Mouse (Mus musculus) layer of hippocampus, adult 2 months (tissue): ENCODE measurements around the gene Cep131. TPM values are rescaled to one million over a fixed set of nuclear protein-coding genes. Genes with fewer than 3 reads are reported as not detected.
A peak's percentile ranks its signal among the peaks of the same experiment; 100 is the strongest.

Experiments
- DNase-seq, 2 experiments: peaks; one replicate each; pipeline ENCODE4 v3.0.0; 2022; ENCODE audit warnings: low spot score in 2 of 2
- H3K27ac ChIP-seq: fragments of 200-600 bp; 2 replicates; pipeline ENCODE4 v1.8.1; 2022
- H3K4me3 ChIP-seq: fragments of 200-600 bp; 2 replicates; pipeline ENCODE4 v1.8.1; 2022; ENCODE audit warnings: mild to moderate bottlenecking
- CTCF ChIP-seq: fragments of 200-600 bp; conservative IDR thresholded peaks from 2 replicates; pipeline ENCODE4 v1.8.1; 2022; ENCODE audit warnings: antibody characterized with exemption, mild to moderate bottlenecking, moderate library complexity
- long read RNA-seq, 2 experiments: library from polyadenylated mRNA; stranded (forward); transcript quantifications; one replicate each; pipeline ENCODE4 v2.0.0; 2021; ENCODE audit warnings: borderline mapping rate in 2 of 2
- total RNA-seq, 2 experiments: library from RNA; stranded (reverse); gene quantifications; 2 replicates each; pipeline ENCODE4 v1.2.3; 2021

Cep131 gene
- 10 to 100 TPM; 35.6 to 37.0 TPM for total RNA-seq
- long read RNA-seq, experiment 1, transcript Cep131-201 (26 exons, 3,578 nt): major isoform, 16 of 34 reads
- long read RNA-seq, experiment 1, partial matches to known transcripts: 7 of 34 reads
- long read RNA-seq, experiment 1, other reads (novel, unspliced or antisense): 11 of 34 reads
- long read RNA-seq, experiment 2, transcript Cep131-201 (26 exons, 3,578 nt): major isoform, 23 of 40 reads
- long read RNA-seq, experiment 2, partial matches to known transcripts: 4 of 40 reads
- long read RNA-seq, experiment 2, other reads (novel, unspliced or antisense): 13 of 40 reads

DNA sequence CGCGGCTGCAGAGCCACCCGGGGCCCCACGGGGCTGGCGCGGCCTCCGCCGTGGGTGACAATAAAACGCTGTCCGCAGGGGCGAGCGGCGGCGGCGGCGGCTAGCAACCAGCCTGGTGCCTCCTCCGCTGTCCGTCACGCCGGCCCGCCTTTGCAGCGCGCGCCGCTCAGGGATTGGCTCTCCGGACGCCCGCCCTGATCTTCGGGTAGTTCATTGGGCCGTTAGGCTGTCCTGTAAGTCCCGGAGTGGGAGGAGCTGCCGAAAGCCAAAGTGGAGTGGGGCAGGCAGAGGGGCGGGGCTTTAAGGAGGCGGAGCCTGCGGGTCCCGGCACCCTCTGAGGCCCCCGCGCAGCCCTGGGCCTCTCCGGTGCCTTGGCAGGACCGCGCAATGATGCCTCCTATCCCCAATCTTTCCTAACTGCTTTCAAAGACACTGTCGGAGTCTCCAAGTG, at the start of gene Cep131:
Gene Cep131 (minus strand): TSS at position 126 of the 451 bp plus-strand sequence.
- TF ChIP-seq CTCF: no peak
- H3K27ac ChIP-seq: peak within 1 kb of the TSS; percentile 96
- peak; percentile 96 to 98 for DNase-seq
- H3K4me3 ChIP-seq: peak within 1 kb of the TSS; percentile 94

DNA sequence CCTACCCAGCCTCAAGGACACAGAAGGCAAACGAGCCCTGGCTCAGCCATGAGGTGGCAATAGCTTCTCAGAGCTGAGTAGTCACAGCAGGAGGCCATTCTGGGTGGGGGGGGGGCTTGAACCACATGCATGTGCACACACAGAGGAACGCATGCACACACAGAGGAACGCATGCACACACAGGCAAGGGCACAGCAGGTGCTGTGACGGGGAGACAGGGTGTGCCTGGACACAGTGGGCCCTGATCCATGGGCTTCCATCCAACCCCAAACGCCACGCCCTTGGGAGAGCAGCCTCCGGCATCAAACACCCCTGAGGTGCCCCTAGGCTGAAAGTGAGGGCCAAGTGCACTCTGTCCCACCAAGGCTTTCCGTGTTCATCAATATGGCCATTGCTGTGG, 49.6 kb upstream of the Cep131 start:
- H3K27ac ChIP-seq: peak overlapping the region; percentile 65
- H3K4me3 ChIP-seq: no peak overlapping the region
- no peak for DNase-seq
- TF ChIP-seq CTCF: no peak

DNA sequence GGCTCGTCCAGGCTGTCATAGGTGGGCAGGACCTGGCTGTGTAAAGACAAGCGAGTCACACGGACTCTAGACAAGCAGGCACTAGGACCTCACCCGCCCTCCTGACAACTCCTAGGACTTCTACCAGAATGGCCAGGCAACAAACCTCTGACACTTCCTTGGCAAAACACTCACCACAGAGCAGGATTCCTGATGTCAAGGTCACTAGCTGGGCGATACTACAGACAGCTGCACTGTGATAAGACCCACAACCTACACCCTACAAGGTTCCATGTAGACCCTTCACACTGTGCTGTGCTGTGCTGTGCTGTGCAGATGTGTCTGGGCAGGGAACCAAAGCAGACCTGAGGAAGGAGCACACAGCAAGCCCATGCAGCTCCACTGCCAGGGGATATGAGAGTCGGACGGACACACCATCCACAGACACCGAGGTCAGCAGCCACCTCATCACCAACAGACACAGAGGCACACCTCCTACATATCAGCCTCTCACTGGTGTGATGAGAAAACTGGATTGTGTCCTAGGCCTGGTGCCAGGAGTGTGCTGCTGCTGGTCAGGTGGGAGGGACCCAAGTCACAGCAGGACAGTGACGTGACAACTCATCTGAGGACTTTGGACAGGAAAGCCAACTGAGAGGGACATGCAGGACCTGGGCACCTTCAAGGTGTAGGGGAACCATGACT, 48.4 kb upstream of the Cep131 start:
- no peak for TF ChIP-seq CTCF
- Histone ChIP-seq H3K27ac (no peak overlapping the region), H3K4me3 (no peak overlapping the region)
- no peak for DNase-seq

DNA sequence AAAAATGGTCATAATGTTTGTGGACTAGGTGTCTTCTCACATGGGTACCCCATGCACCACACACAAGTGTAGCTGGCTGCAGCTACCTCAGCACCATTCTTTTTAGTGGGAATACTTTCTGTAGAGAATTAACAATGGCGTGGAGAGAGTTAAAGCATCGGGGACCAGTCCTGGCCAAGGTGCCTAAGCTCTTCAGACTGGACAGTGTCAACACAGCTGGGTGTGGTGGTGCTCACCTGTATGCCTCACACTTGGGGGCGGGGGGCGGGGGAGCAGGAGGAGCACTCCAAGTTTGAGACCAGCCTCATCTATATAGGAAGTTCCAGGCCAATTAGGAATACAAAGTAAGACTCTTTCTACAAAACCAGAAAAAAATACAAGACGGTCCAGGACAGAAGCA, 47.5 kb upstream of the Cep131 start:
- TF ChIP-seq CTCF: no peak
- no peak overlapping the region for H3K4me3 ChIP-seq
- no peak for DNase-seq
- no peak overlapping the region for H3K27ac ChIP-seq

DNA sequence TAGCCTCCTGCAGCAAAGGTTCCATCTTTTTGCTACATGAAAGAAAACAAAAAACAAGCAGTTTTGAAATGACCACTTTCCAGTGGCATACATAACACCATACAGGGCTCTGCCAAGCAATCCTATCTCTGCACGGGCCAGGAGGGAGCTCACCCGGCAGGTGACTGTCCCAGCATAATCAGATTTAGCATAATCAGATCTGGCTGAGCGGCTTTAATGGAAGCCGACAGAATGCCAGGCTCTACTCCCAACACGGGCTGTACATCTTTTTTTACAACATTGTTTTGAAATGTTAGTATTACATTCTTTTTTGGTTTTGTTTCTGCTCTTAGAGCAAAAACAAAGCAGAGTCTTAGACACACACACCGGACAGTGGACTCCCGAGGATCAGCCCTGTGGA, 42.7 kb upstream of the Cep131 start:
- TF ChIP-seq CTCF: no peak
- Histone ChIP-seq H3K27ac (no peak overlapping the region), H3K4me3 (no peak overlapping the region)
- DNase-seq: no peak

DNA sequence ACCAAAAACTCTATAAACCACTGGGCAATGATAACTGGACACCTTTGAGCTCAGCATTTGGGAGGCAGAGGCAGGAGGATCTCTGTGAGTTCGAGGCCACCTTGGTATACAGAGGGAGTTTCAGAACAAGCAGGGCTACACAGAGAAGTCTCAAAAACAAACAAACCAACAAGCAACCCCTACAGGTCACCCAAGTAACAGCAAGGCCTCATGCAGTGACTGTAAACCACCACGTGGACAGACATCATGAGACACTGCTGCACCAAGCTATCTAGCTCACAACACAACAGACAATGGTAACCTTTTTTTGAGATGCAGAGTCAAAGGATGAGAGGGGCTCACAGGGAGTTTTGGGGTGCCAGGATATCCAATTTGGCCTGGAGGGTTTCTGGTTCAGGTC, 40.2 kb upstream of the Cep131 start:
- Histone ChIP-seq H3K27ac (no peak overlapping the region), H3K4me3 (no peak overlapping the region)
- TF ChIP-seq CTCF: 0 out of 2 replicates have a peak, but pooled peaks have one; percentile 20
- DNase-seq: no peak

DNA sequence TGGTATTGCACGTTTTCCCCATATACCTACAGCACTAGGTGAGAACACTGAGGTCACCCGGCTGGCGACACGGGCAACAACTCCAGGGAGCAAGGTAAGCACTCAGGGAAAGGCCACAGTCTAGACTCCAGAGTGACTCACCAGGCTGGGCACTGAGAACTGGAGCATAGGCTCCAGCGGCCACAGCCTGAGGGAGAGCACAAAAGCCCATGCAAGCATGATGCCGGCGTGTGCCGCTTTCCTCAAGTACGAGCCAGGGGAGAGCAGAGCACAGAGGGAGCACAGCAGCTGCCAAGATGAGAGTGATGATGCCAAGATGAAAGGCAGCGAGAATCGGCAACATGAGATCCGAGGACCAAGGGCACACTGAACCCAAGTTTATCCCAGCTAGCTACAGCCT, 35.5 kb upstream of the Cep131 start:
- no peak for DNase-seq
- TF ChIP-seq CTCF: no peak
- Histone ChIP-seq H3K4me3 (no peak overlapping the region), H3K27ac (no peak overlapping the region)

DNA sequence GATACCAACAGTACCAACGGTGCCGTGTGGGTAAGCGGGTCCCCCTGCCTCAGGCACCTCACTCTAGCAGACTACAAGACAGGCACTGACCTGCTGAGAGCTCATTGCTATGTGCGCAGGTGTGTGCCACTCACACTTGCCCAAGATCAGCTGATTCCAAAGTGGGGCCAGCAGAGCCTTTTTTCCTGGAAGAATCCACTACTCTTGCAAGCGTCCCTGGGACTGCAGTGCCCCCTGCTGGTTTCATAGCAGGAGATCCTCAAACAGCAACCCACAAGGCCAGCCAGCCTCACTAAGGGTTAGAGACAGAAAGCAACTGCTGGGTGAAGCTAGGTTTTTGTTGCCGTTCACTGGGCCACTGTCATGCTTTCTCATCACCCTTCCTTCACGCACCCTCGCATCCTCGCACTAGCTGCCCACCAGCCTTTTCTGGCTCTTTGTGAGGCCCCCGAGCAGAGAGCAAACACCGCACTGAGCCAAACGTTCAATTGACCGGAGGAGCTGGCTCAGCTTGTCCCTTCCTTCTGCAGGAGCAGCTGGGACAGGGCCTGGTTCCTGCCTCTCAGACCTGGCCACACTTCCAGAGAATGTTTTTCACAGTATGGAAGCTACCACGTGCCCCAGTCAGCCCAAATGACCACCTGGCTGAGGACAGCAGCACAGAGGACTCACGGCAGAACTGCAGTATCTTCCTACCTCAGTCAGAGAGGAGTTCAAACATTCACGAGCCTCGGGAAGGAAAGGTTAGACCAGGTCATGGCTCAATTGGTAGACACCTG, 34.2 kb upstream of the Cep131 start:
- H3K27ac ChIP-seq: no peak overlapping the region

DNA sequence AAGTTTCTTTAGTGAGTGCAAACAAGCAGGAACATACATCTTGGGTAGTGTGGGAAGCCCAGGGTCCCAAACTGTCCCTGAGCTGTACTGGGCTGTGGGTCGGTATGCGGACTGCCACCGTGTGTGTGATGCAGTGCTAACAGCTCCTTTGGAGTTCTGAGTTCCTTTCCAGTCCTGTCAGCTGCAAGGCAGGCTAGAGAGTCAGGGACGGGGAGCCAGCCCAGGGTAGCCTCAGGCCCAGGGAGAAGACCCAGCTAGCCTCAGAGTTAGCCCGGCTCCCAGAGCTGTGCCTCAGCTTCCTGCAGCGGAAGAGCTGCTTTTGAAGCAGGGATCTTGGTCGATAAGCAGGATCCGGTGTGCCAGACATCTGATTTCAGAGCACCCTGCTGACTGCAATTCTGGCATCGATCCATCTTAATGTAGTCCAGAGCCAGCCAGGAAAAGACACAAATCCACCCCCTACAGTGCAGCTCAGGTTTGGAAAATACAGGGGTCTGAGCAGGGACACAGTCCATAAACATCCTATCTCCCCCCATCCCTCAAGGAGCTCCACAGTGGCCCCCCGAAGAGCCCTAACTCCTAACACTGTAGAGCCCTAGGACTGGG, 33.4 kb upstream of the Cep131 start:
- H3K4me3 ChIP-seq: no peak overlapping the region
- no peak for TF ChIP-seq CTCF
- 0 out of 2 replicates have a peak overlapping the region, but pooled peaks have one; percentile 10 for H3K27ac ChIP-seq
- DNase-seq: no peak

More for the DNA sequence above, 34.2 kb upstream of the Cep131 start:
- no peak overlapping the region for H3K4me3 ChIP-seq
- peak; percentile 79 to 88 for DNase-seq
- TF ChIP-seq CTCF: peak; percentile 96

DNA sequence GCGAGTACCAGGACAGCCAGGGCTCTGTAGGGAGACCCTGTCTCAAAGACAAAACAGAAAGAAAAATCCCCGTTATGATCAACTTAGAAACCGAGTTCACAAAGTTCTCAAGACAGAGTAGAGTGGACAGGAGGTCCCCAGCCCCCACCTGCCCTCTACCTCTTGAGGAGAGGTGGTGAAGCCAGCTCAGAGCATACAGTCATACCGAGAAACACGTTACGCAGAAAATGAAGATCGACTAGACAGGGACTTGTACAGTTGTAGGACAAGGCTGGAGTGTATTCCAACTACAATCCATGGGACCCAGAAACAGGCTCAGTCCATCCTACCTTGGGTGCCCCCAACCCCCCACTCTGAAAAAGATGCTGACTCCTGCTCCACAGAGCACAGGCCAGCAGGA, 32.5 kb upstream of the Cep131 start:
- no peak for DNase-seq
- Histone ChIP-seq H3K4me3 (no peak overlapping the region), H3K27ac (no peak overlapping the region)
- TF ChIP-seq CTCF: no peak

DNA sequence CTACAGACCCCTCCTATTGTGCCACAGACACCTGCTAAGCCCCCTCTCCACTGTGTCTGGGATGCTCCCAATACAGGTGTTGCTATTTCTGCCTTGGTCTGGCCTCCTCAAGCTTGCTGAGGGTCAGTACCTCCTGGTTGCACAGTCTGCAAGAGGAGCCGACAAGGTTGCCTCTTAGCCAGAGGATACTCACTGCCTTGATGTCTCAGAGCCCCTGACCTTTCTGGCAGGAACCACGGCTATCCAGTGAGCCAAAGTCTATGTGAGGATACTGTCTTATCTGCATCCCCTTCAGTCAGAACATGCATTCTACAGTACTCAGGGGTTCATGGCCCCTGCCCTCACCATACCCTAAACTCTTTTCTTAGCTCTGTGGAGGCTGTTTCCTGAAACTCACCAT, 31.0 kb upstream of the Cep131 start:
- H3K27ac ChIP-seq: no peak overlapping the region
- no peak overlapping the region for H3K4me3 ChIP-seq
- no peak for DNase-seq
- TF ChIP-seq CTCF: no peak

DNA sequence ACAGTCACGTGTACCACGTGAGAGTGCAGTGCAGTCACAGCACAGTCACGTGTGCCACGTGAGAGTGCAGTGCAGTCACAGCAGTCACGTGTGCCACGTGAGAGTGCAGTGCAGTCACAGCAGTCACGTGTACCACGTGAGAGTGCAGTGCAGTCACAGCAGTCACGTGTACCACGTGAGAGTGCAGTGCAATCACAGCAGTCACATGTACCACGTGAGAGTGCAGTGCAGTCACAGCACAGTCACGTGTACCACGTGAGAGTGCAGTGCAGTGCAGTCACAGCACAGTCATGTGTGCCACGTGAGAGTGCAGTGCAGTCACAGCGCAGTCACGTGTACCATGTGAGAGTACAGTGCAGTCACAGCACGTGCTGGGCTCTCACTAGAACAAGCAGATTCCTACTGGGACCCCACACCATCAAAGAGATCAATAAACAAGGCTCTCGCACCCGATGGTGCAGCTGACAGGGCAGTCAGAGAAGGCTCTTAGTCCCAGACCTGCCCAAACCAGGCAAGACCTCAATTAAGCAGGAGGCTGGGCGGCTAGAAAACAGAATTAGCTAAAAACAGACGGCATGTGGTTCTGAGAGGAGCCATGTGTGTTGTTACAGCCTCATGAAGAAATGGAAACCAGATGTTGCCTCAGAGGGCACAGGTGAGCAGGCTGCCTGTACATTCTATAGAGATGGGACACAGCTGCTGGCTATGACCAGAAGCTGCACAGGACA, 28.0 kb upstream of the Cep131 start:
- no peak for DNase-seq
- Histone ChIP-seq H3K4me3 (no peak overlapping the region), H3K27ac (no peak overlapping the region)
- TF ChIP-seq CTCF: no peak
